Comparison of ENCODE assay signal across 8 mouse cellular contexts in genomic region chr3:88620146-88620991, GRCm38 (mm10). TPM values are rescaled to one million over a fixed set of nuclear protein-coding genes. Genes with fewer than 3 reads are reported as not detected.
DNase-seq lines count a peak whose midpoint lies in the region; ATAC-seq lines count a peak whose summit lies in the region.

No protein-coding gene starts in this region.

- peak overlapping the region; percentile 82 for H3K4me2 ChIP-seq in embryonic facial prominence, embryonic 14.5 days (ENCODE audit: low read depth, low read length)
- peak overlapping the region; percentile 96 for H3K4me2 ChIP-seq in limb, embryonic 12.5 days
- peak overlapping the region; percentile 92 for H3K4me2 ChIP-seq in stomach, embryonic 14.5 days (replicated peaks; ENCODE audit: low read depth, low read length)

- no peak for ATAC-seq in megakaryocyte, adult 5-6 weeks (ENCODE audit: poor library complexity, severe bottlenecking)
- no peak for ATAC-seq in embryonic facial prominence, embryonic 14.5 days (ENCODE audit: low read depth)
- no peak for ATAC-seq in limb, embryonic 12.5 days (ENCODE audit: insufficient number of reproducible peaks, insufficient read depth, low FRiP score, low TSS enrichment, low read depth)
- peak; percentile 11; the same call in 1 of the 2 replicates for ATAC-seq in stomach, embryonic 14.5 days (ENCODE audit: insufficient number of reproducible peaks, insufficient read depth, low FRiP score, low read depth)
- no peak for ATAC-seq in inflammation-experienced regulatory T-cells, adult 6 months

- WGBS in embryonic facial prominence, embryonic 14.5 days, result 9% methylated on average over 15 of the region's 15 CpGs
- WGBS in limb, embryonic 12.5 days, result 7% methylated on average over 15 of the region's 15 CpGs
- WGBS in stomach, embryonic 14.5 days, result 16% methylated on average over 15 of the region's 15 CpGs

- H3K27me3 ChIP-seq in megakaryocyte, embryonic 14.5 days (replicated peaks), result no peaks in the 10 kb centered on the region
- H3K27me3 ChIP-seq in embryonic facial prominence, embryonic 14.5 days (replicated peaks; ENCODE audit: control insufficient read depth, insufficient read depth, low read length), result no peaks in the 10 kb centered on the region
- peaks cover 9% of the 10 kb centered on the region; the same call in 1 of the 2 replicates for H3K27me3 ChIP-seq in limb, embryonic 12.5 days
- no peaks in the 10 kb centered on the region for H3K27me3 ChIP-seq in stomach, embryonic 14.5 days (ENCODE audit: control insufficient read depth, insufficient read depth, low read length)

- peak overlapping the region; percentile 96 for H3K4me3 ChIP-seq in megakaryocyte, embryonic 14.5 days (replicated peaks)
- peak overlapping the region; percentile 59 for H3K4me3 ChIP-seq in embryonic facial prominence, embryonic 14.5 days (ENCODE audit: low read depth, low read length)
- peak overlapping the region; percentile 87 for H3K4me3 ChIP-seq in limb, embryonic 12.5 days (replicated peaks)
- peak overlapping the region; percentile 95 for H3K4me3 ChIP-seq in stomach, embryonic 14.5 days (ENCODE audit: low read depth, low read length)

- peak overlapping the region; percentile 93 for H3K27ac ChIP-seq in embryonic facial prominence, embryonic 14.5 days (replicated peaks; ENCODE audit: low read depth, low read length)
- peak overlapping the region; percentile 97 for H3K27ac ChIP-seq in limb, embryonic 12.5 days
- peak overlapping the region; percentile 99 for H3K27ac ChIP-seq in stomach, embryonic 14.5 days (ENCODE audit: low read length)

- peaks cover 86% of the 10 kb centered on the region for H3K4me1 ChIP-seq in megakaryocyte, embryonic 14.5 days
- peaks cover 36% of the 10 kb centered on the region for H3K4me1 ChIP-seq in embryonic facial prominence, embryonic 14.5 days (ENCODE audit: control insufficient read depth, insufficient read depth, low read length)
- peaks cover 32% of the 10 kb centered on the region for H3K4me1 ChIP-seq in limb, embryonic 12.5 days (replicated peaks)
- H3K4me1 ChIP-seq in stomach, embryonic 14.5 days (ENCODE audit: control insufficient read depth, insufficient read depth, low read length), result peaks cover 21% of the 10 kb centered on the region

- H3K9ac ChIP-seq in embryonic facial prominence, embryonic 14.5 days (ENCODE audit: low read depth, low read length), result peak overlapping the region; percentile 87
- H3K9ac ChIP-seq in limb, embryonic 12.5 days (replicated peaks), result peak overlapping the region; percentile 97
- H3K9ac ChIP-seq in stomach, embryonic 14.5 days (replicated peaks; ENCODE audit: low read depth, low read length), result peak overlapping the region; percentile 96

- no peak for DNase-seq in embryonic facial prominence, embryonic 14.5 days (ENCODE audit: low spot score)
- no peak for DNase-seq in thymus, postnatal 14 days
- DNase-seq in adrenal gland, postnatal 4 days (ENCODE audit: low spot score in 2 of 2), result no peak

- H3K9me3 ChIP-seq in megakaryocyte, embryonic 14.5 days, result no peaks in the 10 kb centered on the region
- no peaks in the 10 kb centered on the region for H3K9me3 ChIP-seq in embryonic facial prominence, embryonic 14.5 days (ENCODE audit: control insufficient read depth, low read length)
- no peaks in the 10 kb centered on the region for H3K9me3 ChIP-seq in limb, embryonic 12.5 days
- H3K9me3 ChIP-seq in stomach, embryonic 14.5 days (ENCODE audit: control insufficient read depth, low read depth, low read length), result no peaks in the 10 kb centered on the region

- H3K36me3 ChIP-seq in megakaryocyte, embryonic 14.5 days (replicated peaks; ENCODE audit: low read length), result peaks cover 48% of the 10 kb centered on the region
- no peaks in the 10 kb centered on the region; the same call in 1 of the 2 replicates for H3K36me3 ChIP-seq in embryonic facial prominence, embryonic 14.5 days (ENCODE audit: control insufficient read depth, insufficient read depth, low read length)
- H3K36me3 ChIP-seq in limb, embryonic 12.5 days, result peaks cover 8% of the 10 kb centered on the region; the same call in 1 of the 2 replicates
- peaks cover 6% of the 10 kb centered on the region; the same call in 1 of the 2 replicates for H3K36me3 ChIP-seq in stomach, embryonic 14.5 days (ENCODE audit: control insufficient read depth, insufficient read depth, low read length)

RNA-seq across cellular contexts. Expression of gene Arhgef2, which starts 14.6 kb away (rescaled TPM):
- polyA plus RNA-seq in megakaryocyte, embryonic 14.5 days (2012; ENCODE audit: insufficient read depth, low replicate concordance), result 302 and 446 TPM in 2 replicates
- total RNA-seq in megakaryocyte, adult 5-6 weeks (2015), result 71.1 and 85.9 TPM in 2 replicates
- 49.6 and 73.1 TPM in 2 replicates for total RNA-seq in megakaryocyte, adult 5-6 weeks (2017)
- polyA plus RNA-seq in embryonic facial prominence, embryonic 14.5 days (2014; fragmentation: Nextera tagmentation; extraction: Ambion mirVana), result 88.0 and 88.7 TPM in 2 replicates
- 122 and 123 TPM in 2 replicates for polyA plus RNA-seq in limb, embryonic 12.5 days (2016; fragmentation: Nextera tagmentation; extraction: Ambion mirVana)
- polyA plus RNA-seq in stomach, embryonic 14.5 days (2014; fragmentation: Nextera tagmentation; extraction: Ambion mirVana), result 108 and 119 TPM in 2 replicates
- 10 to 100 TPM; 37.5 to 56.4 (median 46.5) TPM for polyA plus RNA-seq in inflammation-experienced regulatory T-cells, adult 6 months (2017; shearing (Covaris generic))
- total RNA-seq in adrenal gland, postnatal 4 days (2021), result 10 to 100 TPM; 65.7 to 77.0 TPM

RNA-seq across cellular contexts. Expression of gene Rxfp4, which starts 32.6 kb away (rescaled TPM):
- polyA plus RNA-seq in megakaryocyte, embryonic 14.5 days (2012; ENCODE audit: insufficient read depth, low replicate concordance), result not detected in 2 replicates
- not detected in 2 replicates for total RNA-seq in megakaryocyte, adult 5-6 weeks (2015)
- total RNA-seq in megakaryocyte, adult 5-6 weeks (2017), result not detected in 2 replicates
- 0.18 TPM in 1 of 2 replicates, not detected in the other for polyA plus RNA-seq in embryonic facial prominence, embryonic 14.5 days (2014; fragmentation: Nextera tagmentation; extraction: Ambion mirVana)
- polyA plus RNA-seq in limb, embryonic 12.5 days (2016; fragmentation: Nextera tagmentation; extraction: Ambion mirVana), result not detected in 2 replicates
- not detected in 2 replicates for polyA plus RNA-seq in stomach, embryonic 14.5 days (2014; fragmentation: Nextera tagmentation; extraction: Ambion mirVana)
- polyA plus RNA-seq in inflammation-experienced regulatory T-cells, adult 6 months (2017; shearing (Covaris generic)), result not detected
- not detected for total RNA-seq in adrenal gland, postnatal 4 days (2021)

RNA-seq across cellular contexts. Expression of gene Ssr2, which starts 44.7 kb away (rescaled TPM):
- 111 and 307 TPM in 2 replicates for polyA plus RNA-seq in megakaryocyte, embryonic 14.5 days (2012; ENCODE audit: insufficient read depth, low replicate concordance)
- 207 and 216 TPM in 2 replicates for total RNA-seq in megakaryocyte, adult 5-6 weeks (2015)
- 93.2 and 107 TPM in 2 replicates for total RNA-seq in megakaryocyte, adult 5-6 weeks (2017)
- polyA plus RNA-seq in embryonic facial prominence, embryonic 14.5 days (2014; fragmentation: Nextera tagmentation; extraction: Ambion mirVana), result 289 and 337 TPM in 2 replicates
- 184 and 190 TPM in 2 replicates for polyA plus RNA-seq in limb, embryonic 12.5 days (2016; fragmentation: Nextera tagmentation; extraction: Ambion mirVana)
- 295 and 301 TPM in 2 replicates for polyA plus RNA-seq in stomach, embryonic 14.5 days (2014; fragmentation: Nextera tagmentation; extraction: Ambion mirVana)
- 100 to 1,000 TPM; 131 to 197 (median 161) TPM for polyA plus RNA-seq in inflammation-experienced regulatory T-cells, adult 6 months (2017; shearing (Covaris generic))
- total RNA-seq in adrenal gland, postnatal 4 days (2021), result 100 to 1,000 TPM; 240 to 260 TPM
